Mouse (Mus musculus) adrenal gland, adult (tissue): Measurements from ENCODE around the gene Patl1.
A peak's percentile ranks its signal among the peaks of the same experiment; 100 is the strongest.
"Not testable (repeated sequence)": the region's sequence is repeated elsewhere in the genome, so short reads cannot be mapped to it uniquely, and the experiment has no call there.

Experiments
- DNase-seq, 2 experiments: peaks; one replicate each; pipeline ENCODE4 v3.0.0; 2022 to 2023; ENCODE audit warnings: low spot score in 1 of 2; ENCODE audit not compliant: inconsistent age in 2 of 2

Gene Patl1

DNA sequence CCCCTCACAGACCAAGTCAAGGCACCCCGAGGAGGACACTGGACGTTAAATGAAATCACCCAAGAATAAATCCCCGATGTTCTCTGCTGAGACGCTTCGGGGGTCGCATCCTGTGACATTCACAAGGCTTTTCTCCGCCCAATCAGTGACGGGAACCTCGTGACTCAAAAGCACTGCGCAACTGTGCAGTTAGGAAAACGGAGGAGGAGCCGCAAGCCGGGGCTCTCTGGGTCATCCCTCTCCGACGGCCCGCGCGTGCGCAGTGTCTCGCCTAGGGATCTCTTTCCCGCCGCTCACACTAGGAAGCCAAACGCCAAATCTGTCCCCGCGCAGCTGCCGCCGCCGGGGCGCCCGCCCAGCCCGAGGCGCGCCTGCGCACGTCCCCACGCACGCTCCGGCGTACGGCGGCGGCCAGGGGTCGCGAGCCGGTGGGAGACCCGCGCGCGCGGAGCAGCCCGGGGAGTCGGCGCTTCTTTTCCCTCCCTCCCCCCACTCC, at the start of gene Patl1:
Patl1 (plus strand) TSS at position 363 of the 496 bp plus-strand sequence.
- peak; percentile 99 for DNase-seq

DNA sequence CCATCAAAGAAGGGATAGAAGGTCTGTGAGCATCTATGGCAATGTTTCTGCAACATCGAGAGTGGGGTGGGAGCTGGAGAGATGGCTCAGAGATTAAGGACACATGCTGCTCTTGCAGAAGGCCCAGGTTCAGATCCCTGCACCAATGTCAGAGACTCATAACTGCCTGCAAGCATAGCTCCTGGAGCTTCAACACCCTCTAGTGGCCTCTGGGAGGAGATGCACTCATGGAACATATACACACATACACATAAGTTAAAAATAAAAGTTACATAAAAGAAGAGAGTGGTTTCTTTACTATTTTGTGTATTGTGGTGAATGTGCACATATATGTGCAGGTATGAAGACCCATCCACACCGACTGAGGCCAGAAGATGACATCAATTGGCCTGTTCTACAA, 44.4 kb upstream of the Patl1 start:
- no peak for DNase-seq

DNA sequence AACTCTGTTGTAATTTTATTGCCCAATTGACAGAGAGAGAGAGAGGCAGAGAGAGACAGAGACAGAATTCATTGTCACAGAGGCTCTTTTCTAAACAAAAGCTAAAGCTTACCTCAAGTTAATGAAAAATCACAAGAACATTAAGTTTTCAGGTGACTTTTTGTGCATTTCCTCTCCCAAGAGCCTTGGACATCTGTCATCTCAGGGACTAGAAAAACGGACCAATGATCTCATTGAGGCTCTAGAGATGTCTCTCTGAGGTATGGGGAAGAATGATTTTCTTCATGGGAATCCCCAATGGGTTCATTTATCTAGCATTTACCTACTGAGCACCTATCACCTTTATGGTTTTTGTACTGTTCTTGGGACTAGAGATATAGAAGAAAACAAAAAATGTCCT, 37.2 kb upstream of the Patl1 start, which contains the start of gene Olfr1419:
Olfr1419 (minus strand) TSS at position 101 of the 400 bp plus-strand sequence.
- no peak for DNase-seq

DNA sequence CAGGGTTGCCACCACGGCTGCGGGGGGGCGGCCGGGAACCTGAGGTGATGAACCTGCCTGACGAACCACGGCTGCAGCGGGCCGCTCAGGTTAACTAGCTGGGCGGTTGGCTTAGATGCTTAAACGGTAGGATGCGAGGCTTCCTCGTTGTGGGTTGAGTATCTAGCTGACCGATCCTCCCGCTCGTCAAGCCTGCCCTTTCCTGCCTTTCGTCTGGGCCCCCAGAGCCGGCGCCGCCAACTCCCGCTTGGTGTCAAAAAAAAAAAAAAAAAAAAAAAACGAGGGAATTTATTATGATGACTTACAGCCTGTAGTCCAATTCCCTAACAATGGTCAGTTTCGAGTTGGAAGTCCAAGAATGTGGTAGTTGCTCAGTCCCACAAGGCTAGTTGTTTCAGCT, 33.8 kb upstream of the Patl1 start:
- DNase-seq: not testable (repeated sequence)

DNA sequence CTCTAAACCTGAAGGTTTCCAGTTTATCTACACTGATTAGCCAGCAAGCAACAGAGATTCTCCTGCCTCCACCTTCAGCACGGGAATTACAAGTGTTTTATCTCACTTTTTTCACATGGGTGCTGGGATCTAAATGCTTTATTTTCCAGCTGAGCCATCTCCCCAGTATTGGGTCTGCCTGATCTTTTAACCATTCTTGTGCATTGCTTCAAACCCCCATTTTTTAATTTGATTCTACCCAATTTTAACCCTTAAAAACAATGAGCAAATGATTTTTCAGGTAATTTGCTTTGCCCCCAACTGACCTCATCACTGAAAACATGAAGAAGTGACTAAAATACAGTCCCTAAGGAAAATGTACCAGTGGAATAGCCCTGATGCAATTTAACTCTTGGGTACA, 25.9 kb upstream of the Patl1 start, which contains the start of gene Olfr1420:
Olfr1420 (plus strand) TSS at position 301 of the 400 bp plus-strand sequence.
- DNase-seq: no peak

DNA sequence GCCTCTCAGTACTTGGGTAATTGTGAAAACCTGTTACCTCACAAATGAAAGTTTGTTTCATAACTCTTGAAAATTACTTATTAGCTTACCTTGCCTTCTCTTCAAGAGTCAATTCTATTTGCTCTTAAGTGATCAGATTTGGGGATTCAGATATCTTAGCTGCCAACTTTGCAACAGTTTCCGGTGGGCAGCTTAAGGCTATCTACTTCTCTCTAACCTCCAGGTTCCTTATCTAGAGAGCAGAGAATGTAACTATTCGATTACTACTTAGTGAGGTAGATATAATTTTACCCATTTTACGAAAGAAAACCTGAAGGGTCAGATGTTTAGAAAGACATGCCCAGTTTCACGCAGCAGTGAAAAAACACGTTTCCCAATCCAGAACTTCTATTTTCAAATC, 1.2 kb upstream of the Patl1 start:
- DNase-seq: no peak

DNA sequence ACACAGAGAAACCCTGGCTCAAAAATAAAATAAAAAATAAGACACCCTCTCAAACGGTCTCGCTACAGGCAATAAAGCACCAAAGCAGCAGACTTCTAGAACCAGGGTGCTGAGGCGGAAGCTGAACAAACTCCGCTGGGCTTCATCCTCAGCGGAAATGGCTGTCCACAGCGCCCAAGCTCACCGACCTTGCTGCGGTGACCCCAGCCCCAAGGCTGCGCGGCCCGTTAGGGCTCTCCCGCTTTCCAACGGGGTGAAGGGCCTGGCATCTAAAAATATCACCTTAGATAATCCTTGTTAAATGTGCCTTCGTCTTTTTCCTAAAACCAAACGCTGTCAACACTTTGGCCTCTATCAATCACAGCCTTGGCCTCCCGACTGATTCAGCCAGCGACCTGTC, 596 bp upstream of the Patl1 start:
- no peak for DNase-seq

DNA sequence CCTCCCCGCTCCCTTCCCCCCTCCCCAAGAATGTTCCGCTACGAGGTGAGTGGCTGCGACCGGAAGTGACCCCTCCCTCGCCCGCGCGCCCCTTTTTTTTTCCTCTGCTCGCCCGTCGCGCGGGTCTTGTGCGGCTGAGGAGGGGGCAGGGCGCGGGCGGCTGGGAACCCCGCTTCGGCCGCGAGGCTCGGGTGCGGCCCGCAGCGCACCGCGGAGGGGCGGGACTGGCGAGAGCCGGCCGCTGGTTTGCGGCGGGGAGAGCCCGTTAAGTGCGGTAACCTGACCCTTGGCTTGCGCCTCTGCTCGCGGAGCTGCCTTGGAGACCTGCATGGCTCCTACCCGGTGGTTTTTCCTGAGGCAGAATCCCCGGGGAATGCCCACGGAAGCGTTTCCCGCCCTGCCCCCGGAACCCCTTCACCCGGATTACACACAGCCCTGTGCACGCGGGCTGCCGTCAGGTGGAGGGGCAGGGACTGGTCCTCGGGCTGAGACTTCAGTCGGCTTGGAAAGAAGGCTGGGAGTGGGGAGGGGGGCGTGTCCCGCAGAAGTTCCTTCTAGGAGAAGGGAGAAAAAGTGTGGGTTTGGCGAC, 428 bp downstream of the Patl1 start:
- DNase-seq: peak; percentile 74 to 91

DNA sequence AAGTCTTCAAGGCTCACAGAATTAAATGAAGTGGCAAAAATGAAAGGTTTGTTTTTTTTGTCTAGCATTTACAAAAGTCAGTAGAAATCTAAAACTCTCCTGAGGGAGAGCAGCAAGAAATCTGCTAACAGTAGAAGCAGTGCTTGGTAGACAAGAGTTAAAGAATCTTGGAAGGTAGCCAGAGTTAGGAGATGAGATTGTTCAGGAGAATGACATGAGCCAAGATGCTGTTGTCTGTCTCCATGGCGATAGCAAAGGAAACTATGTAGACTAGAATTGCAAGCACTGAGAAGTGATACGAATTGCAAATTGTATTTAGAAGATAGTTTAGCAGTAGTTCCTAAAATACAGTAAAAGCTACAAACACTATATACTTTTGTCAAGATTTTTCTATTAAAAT, 3.6 kb downstream of the Patl1 start:
- peak in 1 of 2 experiments; percentile 50 for DNase-seq

DNA sequence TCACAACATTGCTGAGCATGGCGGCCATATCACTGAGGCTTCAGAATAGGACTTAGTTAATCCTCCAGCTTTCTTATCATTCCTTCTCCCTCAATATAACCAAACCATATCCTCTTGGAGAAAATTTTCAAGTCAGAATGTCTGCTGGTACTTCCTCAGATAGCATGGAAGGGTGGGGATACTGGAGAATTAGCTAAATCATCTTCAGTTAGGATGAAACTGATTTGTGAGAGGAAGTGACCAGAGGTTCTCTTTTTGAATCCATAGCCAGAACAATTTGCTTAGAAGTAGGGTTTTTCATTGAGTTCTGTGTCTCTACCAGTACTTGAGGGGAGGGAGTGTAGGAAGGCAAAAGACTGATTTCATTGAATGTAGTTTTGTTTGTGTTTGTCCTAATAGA, 9.9 kb downstream of the Patl1 start:
- no peak for DNase-seq

DNA sequence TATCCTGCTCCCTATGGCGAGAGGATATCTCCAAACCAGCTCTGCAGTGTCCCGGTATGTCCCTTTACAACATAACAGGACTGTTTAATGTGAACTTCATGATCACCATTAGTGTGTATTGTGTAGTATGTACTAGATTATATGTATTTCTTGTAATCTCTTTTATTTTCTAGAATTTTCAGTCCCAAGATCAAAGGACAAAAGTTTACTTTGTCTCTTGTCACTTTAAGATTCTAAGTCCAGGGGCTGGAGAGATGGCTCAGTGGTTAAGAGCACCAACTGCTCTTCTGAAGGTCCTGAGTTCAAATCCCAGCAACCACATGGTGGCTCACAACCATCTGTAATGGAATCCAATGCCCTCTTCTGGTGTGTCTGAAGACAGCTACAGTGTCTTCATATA, 10.3 kb downstream of the Patl1 start:
- not testable (repeated sequence) for DNase-seq

DNA sequence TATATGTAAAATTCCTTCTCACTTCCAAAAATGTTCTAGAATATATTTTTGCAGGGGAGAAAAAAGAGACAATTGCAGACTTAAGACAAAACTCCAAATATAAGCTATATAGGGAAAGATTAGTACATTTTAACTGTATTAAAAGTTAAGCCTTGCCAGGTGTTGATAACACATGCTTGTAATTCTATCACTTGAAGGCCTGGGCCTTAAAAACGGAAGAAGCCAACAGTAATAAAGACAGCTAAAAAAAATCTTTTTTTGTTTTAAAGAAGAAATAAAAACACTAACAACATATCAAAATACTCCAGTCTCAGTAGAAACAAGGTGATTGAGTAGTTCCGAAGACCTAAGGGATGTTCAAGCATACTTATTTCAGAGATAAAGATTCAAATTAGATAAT, 14.2 kb downstream of the Patl1 start:
- DNase-seq: no peak

DNA sequence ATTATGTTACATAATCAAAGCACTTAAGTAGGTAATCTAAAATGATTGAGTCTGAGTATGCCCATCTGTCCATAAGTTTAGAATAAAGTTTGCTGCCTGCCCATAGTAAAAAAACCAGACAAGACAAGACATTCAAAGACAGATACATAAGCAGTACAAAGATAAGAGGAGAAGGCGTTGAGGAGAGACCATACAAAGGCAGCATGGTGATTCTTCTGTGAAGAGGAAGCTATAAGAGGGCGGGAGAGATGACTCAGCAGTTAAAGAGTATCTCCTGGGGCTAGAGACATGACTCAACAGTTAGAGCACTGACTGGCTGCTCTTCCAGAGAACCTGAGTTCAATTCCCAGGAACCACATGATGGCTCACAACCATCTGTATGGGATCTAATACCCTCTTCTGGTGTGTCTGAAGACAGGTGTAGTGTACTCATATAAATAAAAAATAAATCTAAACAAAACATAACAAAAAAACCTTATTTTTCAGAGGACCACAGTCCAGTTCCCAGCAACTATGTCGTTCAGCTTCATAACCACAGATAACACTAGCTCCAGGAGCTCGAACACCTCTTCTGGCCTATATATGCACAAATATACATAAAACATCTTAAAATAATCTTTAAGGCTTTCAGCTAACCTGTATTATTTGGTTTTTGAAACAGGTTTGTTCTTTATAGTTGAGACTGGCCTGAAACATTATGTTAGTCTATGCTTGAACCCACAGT, 16.0 kb downstream of the Patl1 start:
- DNase-seq: no peak

DNA sequence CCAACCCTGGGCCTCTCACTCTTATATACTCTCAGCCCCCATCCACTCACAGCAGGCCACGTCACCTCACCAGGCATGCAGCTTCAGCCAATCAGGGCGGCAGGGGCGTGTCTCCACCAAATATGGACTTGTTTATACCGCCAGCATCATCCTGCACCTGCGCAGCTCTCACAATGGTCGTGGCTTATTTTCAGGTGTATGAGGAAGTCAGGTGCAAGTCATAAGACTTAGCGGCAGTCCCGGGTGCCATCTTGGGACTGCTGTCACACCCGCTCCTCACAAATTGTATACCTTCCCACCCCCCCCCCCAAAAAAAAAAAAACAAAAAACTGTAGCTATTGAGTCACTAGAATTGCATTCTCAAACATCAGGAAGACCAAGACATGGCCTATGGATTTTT, 34.3 kb downstream of the Patl1 start:
- not testable (repeated sequence) for DNase-seq

DNA sequence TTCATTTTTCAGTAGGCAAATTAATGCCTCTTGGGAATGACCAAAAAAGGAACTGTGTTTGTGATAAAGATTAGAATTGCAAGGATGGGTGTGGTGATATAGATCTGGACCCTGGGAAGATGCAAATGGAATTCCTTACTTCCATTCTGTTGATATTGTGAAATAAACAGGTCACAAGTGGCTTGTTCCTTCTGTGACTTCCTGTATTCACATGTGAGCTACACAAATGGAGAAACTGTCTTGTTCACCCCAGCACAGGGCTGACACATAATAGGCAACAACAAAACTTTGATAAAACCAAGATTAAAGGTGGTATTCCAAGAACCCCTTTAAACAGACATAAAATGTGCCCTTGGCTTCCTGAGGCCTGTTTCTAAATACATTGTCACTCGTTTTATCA, 37.7 kb downstream of the Patl1 start:
- no peak for DNase-seq

DNA sequence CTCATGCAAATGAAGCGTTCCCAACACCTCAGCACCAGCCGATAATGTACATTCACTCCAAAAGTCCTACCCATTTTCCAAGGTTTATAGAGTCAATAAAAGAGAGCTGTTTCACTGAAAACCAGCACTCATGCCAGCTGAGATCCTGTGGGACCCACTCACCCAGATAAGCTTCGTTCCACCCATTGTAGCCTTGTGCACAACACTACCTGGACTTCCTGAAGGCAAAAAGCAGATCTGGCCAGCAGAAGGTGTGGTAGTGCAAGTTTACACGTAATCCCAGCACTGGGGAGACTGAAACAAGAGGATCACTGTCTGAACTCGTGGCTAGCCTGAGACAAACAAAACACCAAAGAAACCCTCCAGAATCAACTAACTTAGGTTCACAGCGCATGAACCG, 38.5 kb downstream of the Patl1 start:
- no peak for DNase-seq

DNA sequence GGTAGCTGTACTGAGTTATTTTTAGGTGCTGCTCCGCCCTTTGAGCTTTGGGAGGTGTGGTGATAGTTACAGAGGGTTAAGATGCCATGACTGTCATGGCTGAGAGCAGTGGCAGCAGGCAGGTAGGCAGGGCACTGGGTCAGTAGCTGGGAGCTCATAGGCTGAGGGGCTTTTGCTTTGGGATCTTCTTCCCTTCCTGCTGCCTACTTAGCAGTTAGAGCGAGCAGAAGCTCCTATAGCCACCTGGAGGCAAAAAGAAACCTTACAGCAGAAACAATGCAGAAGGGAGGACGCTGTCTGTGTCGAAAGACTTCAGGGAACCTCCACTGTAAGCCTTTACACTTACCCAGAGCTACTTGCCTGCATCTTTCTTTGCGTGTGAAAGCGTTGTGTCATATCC, 42.0 kb downstream of the Patl1 start:
- DNase-seq: no peak

DNA sequence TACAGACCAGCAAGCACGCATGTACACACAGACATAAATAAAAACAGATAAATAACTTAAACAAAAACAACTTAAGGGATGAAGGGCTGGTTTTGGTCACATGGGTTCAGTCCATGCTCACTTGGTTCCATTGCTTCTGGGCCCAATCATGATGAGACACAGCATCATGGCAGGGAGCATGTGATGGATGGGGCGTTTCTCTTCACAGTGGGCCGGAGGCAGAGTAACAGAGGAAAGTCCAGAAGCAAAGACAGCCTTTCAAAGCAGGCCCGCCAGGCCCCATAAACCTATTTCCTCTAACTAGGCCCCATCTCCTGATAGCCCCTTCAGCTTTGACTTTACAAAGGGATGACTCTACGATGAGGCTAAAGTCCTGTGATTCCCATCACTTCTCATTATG, 44.4 kb downstream of the Patl1 start:
- DNase-seq: no peak

DNA sequence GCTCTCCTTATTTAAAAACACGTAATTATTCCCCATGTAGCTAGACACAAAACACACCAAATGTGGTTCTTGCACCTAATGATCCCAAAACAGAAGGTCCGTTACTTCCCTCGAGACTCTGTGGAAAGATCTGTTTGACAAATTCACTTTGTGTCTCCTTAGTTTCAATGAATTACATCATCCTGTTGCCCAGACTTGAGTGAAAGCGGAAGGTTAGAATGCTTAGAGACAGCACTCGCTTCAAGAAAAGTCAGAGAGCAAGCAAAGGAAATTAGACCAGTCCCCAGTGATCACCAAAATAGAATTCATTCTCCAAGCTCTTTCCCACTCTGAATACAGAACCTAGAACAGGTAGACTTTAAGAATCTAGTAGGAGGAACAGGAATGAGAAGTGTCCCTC, 45.2 kb downstream of the Patl1 start:
- no peak for DNase-seq

DNA sequence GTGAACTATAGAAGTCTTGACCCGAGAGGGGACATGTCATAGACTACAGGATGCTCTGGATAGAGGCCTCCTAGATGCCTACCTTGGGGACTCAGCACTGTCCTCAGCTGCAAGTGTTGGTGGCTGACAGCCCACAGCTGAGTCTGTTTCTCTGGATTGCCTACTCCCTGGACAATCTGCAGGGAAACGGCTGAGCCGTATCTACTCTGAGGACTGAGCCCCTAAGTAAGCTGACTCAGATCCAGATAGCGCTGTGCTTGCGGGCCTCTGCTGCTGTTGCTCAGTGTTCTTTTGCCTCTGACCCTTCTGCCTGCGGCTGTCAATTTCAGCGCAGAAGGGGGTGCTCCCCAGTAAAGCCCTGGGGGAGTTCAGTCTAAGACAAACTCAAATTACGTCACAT, 45.6 kb downstream of the Patl1 start:
- DNase-seq: no peak

DNA sequence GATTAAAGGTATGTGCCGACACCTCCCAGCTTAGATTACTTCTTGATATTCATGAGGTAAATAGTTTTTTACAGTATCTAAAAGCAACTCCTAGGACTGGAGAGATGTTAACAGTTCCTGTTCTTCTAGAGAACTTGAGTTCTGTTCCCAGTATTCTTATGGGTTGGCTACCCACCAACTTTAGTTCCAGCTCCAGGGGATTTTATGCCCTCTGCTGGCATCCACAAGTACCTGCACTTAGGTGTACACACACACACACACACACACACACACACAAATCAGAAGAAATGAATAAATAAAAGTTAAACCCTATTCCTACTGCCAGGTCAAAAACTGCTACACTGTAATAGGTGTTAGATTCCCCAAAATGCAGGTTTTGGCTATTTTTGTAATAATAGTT, 52.1 kb downstream of the Patl1 start:
- no peak for DNase-seq
